Mouse (Mus musculus) liver, embryonic 13.5 days (tissue): ENCODE results near the gene Sdc4. TPM values are rescaled to one million over a fixed set of nuclear protein-coding genes. Genes with fewer than 3 reads are reported as not detected.

Experiments used
- ATAC-seq: fragments of 200-750 bp; cut with Nextera tagmentation; 2 replicates; pipeline ENCODE4 v1.8.0; 2017; ENCODE audit warnings: low read depth, mild to moderate bottlenecking, moderate number of reproducible peaks, moderate library complexity
- DNase-seq: peaks from one replicate; pipeline ENCODE4 v3.0.0; 2022
- H3K27ac ChIP-seq: fragments of 300-500 bp; sonication (generic); 2 replicates; pipeline ENCODE4 v1.5.1; 2015; ENCODE audit warnings: moderate library complexity, mild to moderate bottlenecking, inconsistent platforms
- H3K27me3 ChIP-seq: fragments of 300-500 bp; sonication (generic); 2 replicates; pipeline ENCODE4 v1.6.1; 2015; ENCODE audit warnings: mild to moderate bottlenecking, inconsistent platforms
- H3K36me3 ChIP-seq: fragments of 300-500 bp; sonication (generic); 2 replicates; pipeline ENCODE4 v1.6.1; 2015; ENCODE audit warnings: mild to moderate bottlenecking, inconsistent platforms
- H3K4me1 ChIP-seq: fragments of 300-500 bp; sonication (generic); replicated peaks from 2 replicates; pipeline ENCODE4 v1.6.1; 2015; ENCODE audit warnings: inconsistent platforms
- H3K4me2 ChIP-seq: fragments of 300-500 bp; sonication (generic); 2 replicates; pipeline ENCODE4 v1.6.1; 2015; ENCODE audit warnings: inconsistent platforms, mild to moderate bottlenecking, moderate library complexity
- H3K4me3 ChIP-seq: fragments of 300-500 bp; sonication (generic); replicated peaks from 2 replicates; pipeline ENCODE4 v1.5.1; 2015; ENCODE audit warnings: mild to moderate bottlenecking, inconsistent platforms
- H3K9ac ChIP-seq: fragments of 300-500 bp; sonication (generic); 2 replicates; pipeline ENCODE4 v1.6.1; 2015; ENCODE audit warnings: mild to moderate bottlenecking, inconsistent platforms
- H3K9me3 ChIP-seq: fragments of 300-500 bp; sonication (generic); replicated peaks from 2 replicates; pipeline ENCODE4 v1.6.1; 2016; ENCODE audit warnings: inconsistent platforms
- WGBS: fragments of 180-500 bp; shearing (Covaris S2); methylation state at CpG from one replicate; pipeline ENCODE4 v1.1.7; 2015; ENCODE audit not compliant: insufficient replicate concordance; 5-methylcytosine and 5-hydroxymethylcytosine counted together
- polyA plus RNA-seq: library from polyadenylated mRNA; unstranded; fragments of >200 nt; fragmentation: Nextera tagmentation; extraction: Ambion mirVana; gene quantifications from 2 replicates; pipeline ENCODE4 v1.2.1, GENCODE M21; 2015

The Sdc4 gene
- polyA plus RNA-seq, 1 experiment from 2014 or later, result 33.6 TPM

DNA sequence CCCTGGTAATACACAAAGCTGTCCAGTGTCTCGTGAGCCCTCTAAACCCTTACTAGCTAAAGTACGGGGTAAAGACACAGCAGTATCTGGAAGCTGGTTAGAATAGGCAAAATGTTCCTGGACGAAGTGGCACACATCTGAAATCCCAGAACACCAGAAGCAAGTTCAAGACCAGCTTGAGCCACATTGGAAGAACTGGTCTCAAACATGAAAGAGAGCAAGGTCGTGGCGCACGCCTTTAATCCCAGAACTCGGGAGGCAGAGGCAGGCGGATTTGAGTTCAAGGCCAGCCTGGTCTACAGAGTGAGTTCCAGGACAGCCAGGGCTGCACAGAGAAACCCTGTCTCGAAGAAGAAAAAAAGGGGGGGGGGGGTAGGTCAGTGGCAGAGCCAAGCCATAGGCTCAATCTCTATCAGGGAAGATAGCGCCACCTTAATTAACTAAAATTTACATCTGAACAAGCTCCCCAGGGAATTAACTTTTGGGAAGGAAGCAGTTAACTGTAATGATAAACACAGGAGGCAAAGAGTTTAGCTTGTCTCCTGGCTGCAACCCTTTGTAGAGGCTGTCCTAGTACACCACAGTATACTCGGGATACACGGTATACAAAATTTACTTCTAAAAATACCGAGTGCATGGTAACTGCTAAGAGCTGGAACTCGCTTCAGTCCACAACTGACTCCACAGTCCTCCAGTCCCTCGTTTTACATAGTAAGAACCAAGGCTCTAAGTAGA lies 13.6 kb downstream of the Sdc4 start:
- peaks cover 16% of the 10 kb centered on the region for H3K4me1 ChIP-seq
- H3K9ac ChIP-seq, result no peak overlapping the region
- 32% methylated on average over 15 of the region's 15 CpGs for WGBS
- no peak for DNase-seq
- no peak overlapping the region for H3K27ac ChIP-seq
- no peak overlapping the region for H3K4me3 ChIP-seq
- no peak for ATAC-seq
- no peaks in the 10 kb centered on the region for H3K9me3 ChIP-seq
- peaks cover 8% of the 10 kb centered on the region; the same call in 1 of the 2 replicates for H3K36me3 ChIP-seq
- peaks cover 43% of the 10 kb centered on the region for H3K27me3 ChIP-seq
- no peak overlapping the region for H3K4me2 ChIP-seq

DNA sequence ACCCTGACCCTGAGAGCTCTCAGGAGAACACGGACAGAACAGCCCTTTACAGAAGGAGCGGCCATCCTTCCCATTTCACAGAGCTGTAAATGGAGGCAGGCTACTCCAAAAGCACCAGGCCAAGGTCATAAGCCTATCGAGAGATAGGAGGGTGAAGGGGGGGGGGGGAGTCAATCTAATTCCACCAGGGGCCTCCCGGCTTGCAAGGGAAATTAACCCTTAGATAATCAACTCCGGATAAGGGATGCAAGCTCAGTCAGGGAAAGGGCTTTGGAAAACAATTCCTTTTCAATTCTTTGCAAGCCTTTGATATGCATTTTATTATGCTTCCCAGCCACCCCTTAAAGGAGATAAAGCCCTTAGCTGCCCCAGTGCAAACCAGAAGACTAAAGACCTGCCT lies 15.2 kb downstream of the Sdc4 start:
- Histone ChIP-seq H3K4me3 (no peak overlapping the region), H3K4me2 (no peak overlapping the region), H3K27me3 (peaks cover 38% of the 10 kb centered on the region), H3K4me1 (peaks cover 7% of the 10 kb centered on the region; the same call in 1 of the 2 replicates), H3K27ac (no peak overlapping the region), H3K9ac (no peak overlapping the region), H3K9me3 (no peaks in the 10 kb centered on the region), H3K36me3 (peaks cover 17% of the 10 kb centered on the region)
- ATAC-seq (no peak), DNase-seq (no peak)
- 34% methylated on average over 5 of the region's 5 CpGs for WGBS

DNA sequence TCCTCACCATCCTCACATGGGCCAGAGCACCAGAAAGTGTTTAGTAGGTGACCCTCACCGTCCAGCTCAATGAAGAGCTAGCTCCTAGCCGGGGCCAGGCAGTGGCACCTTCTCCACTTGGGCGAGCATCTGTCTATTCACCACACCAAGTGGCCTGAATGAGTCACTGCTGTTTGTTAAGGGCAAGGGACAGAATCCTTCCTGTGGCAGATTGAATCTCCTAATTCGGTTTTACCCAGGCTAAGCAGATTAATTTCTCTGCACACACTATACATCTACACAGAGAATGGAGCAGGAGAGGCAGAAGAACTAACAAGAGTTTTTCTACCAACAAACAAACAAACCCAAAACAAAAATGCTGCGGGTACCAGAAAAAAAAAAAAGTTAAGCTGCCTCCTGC lies 16.7 kb downstream of the Sdc4 start:
- H3K36me3 ChIP-seq, result peaks cover 17% of the 10 kb centered on the region
- H3K9me3 ChIP-seq, result no peaks in the 10 kb centered on the region
- peaks cover 38% of the 10 kb centered on the region for H3K27me3 ChIP-seq
- H3K4me2 ChIP-seq, result no peak overlapping the region
- no peak for ATAC-seq
- H3K9ac ChIP-seq, result no peak overlapping the region
- WGBS, result 48% methylated on average over 5 of the region's 5 CpGs
- H3K4me3 ChIP-seq, result no peak overlapping the region
- no peak for DNase-seq
- H3K4me1 ChIP-seq, result peaks cover 7% of the 10 kb centered on the region; the same call in 1 of the 2 replicates
- no peak overlapping the region for H3K27ac ChIP-seq

DNA sequence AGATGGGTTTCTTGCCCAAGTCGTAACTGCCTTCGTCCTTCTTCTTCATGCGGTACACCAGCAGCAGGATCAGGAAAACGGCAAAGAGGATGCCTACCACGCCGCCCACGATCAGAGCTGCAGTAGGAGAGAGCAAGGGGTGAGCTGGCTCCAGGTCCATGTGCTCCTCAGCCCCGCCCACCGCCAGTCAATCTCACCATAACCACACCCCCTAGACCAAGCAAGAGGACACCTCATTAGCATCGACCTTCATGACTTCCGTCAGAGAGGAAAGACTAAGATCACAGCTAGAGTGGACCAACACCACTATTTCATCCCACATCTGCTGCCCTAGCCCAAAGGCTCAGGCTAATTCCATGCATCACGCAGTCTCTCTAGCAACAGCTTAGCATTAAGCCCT lies 17.6 kb downstream of the Sdc4 start:
- peaks cover 3% of the 10 kb centered on the region; the same call in 1 of the 2 replicates for H3K4me1 ChIP-seq
- peaks cover 38% of the 10 kb centered on the region for H3K27me3 ChIP-seq
- H3K36me3 ChIP-seq, result peaks cover 17% of the 10 kb centered on the region
- no peak overlapping the region for H3K4me3 ChIP-seq
- H3K27ac ChIP-seq, result no peak overlapping the region
- H3K9me3 ChIP-seq, result no peaks in the 10 kb centered on the region
- no peak overlapping the region for H3K4me2 ChIP-seq
- 20% methylated on average over 12 of the region's 12 CpGs for WGBS
- H3K9ac ChIP-seq, result no peak overlapping the region
- DNase-seq (no peak), ATAC-seq (0 out of 2 replicates have a peak, but pooled peaks have one; percentile 52)

DNA sequence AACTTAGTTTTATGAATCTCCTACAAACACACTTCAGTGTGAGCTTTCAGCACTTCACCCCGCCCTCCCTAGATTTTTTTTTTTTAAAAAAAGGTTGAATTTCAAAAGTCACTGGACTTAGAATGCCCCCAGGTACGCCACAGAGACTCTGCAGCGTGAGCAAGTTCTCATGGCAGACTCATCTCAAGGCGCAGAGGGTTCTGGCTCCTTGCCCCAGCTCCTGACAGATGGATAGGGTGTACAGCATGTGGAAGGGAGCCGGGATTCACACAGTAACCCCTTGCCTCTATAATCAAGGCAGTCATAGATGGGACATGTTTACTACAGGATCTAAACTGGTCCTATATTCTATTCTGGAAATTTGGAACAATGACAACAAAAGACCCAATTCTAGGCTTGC lies 18.3 kb downstream of the Sdc4 start:
- no peaks in the 10 kb centered on the region for H3K4me1 ChIP-seq
- H3K4me2 ChIP-seq, result no peak overlapping the region
- ATAC-seq (no peak), DNase-seq (no peak)
- 56% methylated on average over 5 of the region's 5 CpGs for WGBS
- H3K27ac ChIP-seq, result no peak overlapping the region
- H3K9me3 ChIP-seq, result no peaks in the 10 kb centered on the region
- peaks cover 17% of the 10 kb centered on the region for H3K36me3 ChIP-seq
- H3K4me3 ChIP-seq, result no peak overlapping the region
- H3K9ac ChIP-seq, result no peak overlapping the region
- peaks cover 31% of the 10 kb centered on the region for H3K27me3 ChIP-seq

DNA sequence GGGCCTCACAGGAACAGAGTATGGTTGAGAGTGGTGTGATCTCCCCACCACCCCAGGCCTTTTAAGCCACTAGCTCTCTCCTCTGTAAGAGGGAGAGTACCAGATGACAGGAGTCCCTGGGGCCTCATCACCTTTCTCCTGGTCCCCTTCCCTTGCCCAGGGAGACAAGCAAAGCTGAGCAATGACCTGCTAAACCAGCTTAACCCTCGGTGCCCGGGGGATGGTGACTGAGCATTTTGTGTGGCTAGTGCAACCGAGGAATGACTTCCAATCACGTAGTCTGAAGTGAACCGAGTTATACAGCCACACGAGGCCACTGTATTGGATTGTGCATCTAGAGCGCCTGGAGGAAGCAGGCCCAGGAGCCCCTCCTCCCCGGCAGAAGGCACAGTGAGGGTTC lies 19.3 kb downstream of the Sdc4 start:
- DNase-seq (no peak), ATAC-seq (no peak)
- Histone ChIP-seq H3K4me2 (no peak overlapping the region), H3K36me3 (peaks cover 17% of the 10 kb centered on the region), H3K27me3 (peaks cover 22% of the 10 kb centered on the region), H3K4me1 (no peaks in the 10 kb centered on the region), H3K27ac (no peak overlapping the region), H3K9me3 (no peaks in the 10 kb centered on the region), H3K4me3 (no peak overlapping the region), H3K9ac (no peak overlapping the region)
- 73% methylated on average over 8 of the region's 8 CpGs for WGBS

DNA sequence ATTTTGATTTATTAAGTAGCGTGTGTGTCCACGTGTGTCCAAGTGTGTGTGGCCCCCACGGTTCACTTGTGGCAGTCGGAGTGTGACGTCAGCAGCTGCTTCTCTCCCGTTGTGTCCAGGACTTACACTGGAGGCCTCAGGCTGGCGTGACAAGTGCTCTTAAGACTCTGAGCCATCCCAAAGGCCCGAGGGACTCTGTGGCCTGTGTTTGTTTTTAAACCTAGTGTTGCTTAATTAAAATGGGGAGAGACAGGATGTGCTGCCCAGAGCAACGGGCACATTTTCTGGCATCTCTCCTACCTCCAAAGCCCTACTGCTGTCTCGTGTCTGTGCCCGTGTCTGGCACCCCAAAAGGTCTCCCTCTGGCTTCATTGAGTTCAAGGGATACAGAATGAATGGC lies 20.2 kb downstream of the Sdc4 start:
- ATAC-seq, result no peak
- 73% methylated on average over 11 of the region's 11 CpGs for WGBS

DNA sequence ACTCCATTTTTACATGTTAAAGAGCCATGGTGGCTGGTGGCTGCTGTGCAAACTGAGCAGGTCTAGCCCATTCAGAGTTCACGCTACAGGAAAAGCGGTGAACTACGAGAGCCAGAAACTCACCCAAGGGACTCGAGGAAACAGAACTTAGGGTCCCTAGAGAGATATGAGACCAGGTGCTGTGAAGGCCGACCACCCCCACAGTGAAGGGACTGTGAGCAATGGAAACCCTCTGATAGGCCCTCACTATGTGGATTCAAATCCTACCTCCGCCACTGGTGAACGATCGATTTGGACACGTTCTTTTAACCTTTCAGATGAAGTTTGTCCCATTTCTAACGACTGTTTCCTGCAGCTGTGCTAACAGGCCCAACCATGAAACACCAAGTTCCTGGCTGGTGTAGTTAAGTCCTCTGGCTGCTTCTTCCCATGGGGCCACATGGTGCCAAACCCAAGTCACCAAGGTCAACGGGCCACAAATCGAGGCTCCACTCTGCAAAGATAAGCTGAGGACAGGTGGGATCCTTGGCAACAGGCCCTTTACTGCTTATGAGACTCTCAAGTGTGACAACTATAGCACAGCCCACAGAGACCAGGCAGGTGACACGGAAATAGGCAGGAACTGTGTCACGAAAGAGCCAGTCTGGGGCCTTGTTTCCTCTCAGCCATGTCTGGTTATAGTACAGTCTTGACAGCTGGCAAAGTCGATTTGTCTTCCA lies 20.9 kb downstream of the Sdc4 start:
- H3K36me3 ChIP-seq, result peaks cover 14% of the 10 kb centered on the region
- no peak overlapping the region for H3K4me2 ChIP-seq
- H3K4me1 ChIP-seq, result no peaks in the 10 kb centered on the region
- no peak overlapping the region for H3K27ac ChIP-seq
- 71% methylated on average over 15 of the region's 15 CpGs for WGBS
- DNase-seq, result no peak
- peaks cover 11% of the 10 kb centered on the region for H3K27me3 ChIP-seq
- ATAC-seq, result no peak
- no peak overlapping the region for H3K9ac ChIP-seq
- no peak overlapping the region for H3K4me3 ChIP-seq
- H3K9me3 ChIP-seq, result no peaks in the 10 kb centered on the region

More for the DNA sequence above, 20.2 kb downstream of the Sdc4 start:
- no peak for DNase-seq
- Histone ChIP-seq H3K4me1 (no peaks in the 10 kb centered on the region), H3K4me3 (no peak overlapping the region), H3K4me2 (no peak overlapping the region), H3K9me3 (no peaks in the 10 kb centered on the region), H3K9ac (no peak overlapping the region), H3K27me3 (peaks cover 14% of the 10 kb centered on the region), H3K27ac (no peak overlapping the region), H3K36me3 (peaks cover 17% of the 10 kb centered on the region)

DNA sequence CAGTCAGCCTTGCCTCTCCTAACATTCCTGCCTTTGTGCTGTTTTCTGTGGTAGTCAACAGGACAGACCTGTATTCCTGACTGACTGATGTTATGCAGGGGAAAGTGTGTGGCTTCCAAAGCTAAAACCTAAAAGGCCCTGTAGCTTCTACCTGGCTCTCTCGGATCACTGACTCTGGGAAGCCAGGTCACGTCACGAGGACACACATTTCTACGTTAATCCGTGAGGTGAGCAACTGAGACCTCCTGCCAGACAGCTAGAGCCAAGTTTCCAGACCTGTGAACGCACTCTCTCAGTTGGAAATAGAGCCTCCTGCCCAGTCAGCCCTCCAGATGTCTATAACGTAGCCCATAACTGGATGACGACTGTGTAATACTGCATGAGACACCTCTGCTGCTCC lies 21.7 kb downstream of the Sdc4 start:
- Histone ChIP-seq H3K9me3 (no peaks in the 10 kb centered on the region), H3K36me3 (peaks cover 14% of the 10 kb centered on the region), H3K4me2 (no peak overlapping the region), H3K4me1 (no peaks in the 10 kb centered on the region), H3K9ac (no peak overlapping the region), H3K27me3 (peaks cover 11% of the 10 kb centered on the region), H3K27ac (no peak overlapping the region), H3K4me3 (no peak overlapping the region)
- DNase-seq (no peak), ATAC-seq (no peak)
- WGBS, result 77% methylated on average over 8 of the region's 8 CpGs

DNA sequence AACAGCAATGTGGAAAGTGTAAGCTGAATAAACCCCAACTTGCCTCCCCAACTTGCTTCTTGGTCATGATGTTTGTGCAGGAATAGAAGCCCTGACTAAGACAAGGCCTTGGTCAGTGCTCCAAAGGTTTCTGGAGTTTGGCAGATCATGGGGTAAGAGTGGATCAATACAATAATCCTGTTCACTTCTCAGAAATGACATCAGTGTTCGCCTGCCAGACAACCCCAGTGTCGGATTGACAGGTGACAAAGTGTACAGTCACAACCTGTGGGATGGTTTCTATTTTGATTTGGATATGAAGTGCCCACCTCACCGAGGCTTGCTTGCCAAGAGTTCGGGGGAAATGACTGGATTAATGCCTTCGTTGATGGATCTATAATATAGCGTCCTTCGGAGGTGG lies 22.4 kb downstream of the Sdc4 start:
- no peak overlapping the region for H3K4me3 ChIP-seq
- no peak overlapping the region for H3K4me2 ChIP-seq
- 71% methylated on average over 7 of the region's 7 CpGs for WGBS
- H3K4me1 ChIP-seq, result no peaks in the 10 kb centered on the region
- no peak for ATAC-seq
- peaks cover 6% of the 10 kb centered on the region for H3K27me3 ChIP-seq
- no peak overlapping the region for H3K27ac ChIP-seq
- H3K9ac ChIP-seq, result no peak overlapping the region
- H3K9me3 ChIP-seq, result no peaks in the 10 kb centered on the region
- peaks cover 9% of the 10 kb centered on the region for H3K36me3 ChIP-seq
- no peak for DNase-seq

DNA sequence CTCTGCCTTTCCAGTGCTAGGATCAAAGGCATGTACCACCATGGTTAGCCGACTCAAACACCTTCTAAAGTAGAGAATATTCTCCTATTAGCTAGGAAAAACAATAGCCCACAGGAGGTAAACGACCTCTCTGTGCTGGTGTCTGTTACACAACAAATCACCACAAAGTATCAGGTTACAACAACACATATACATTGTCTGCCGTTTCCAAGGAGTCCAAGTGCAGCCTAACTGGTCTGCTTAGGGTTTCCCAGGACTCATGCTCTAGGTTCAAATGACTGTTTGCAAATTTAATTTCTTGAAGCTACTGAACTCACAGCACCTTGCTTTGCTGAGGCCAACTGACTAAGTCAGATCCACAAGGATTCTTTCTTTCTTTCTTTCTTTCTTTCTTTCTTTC lies 24.2 kb downstream of the Sdc4 start:
- 15% methylated on average over 3 of the region's 3 CpGs for WGBS
- ATAC-seq (no peak), DNase-seq (no peak)

More for the DNA sequence above, 24.2 kb downstream of the Sdc4 start:
- H3K4me1 ChIP-seq, result no peaks in the 10 kb centered on the region
- no peak overlapping the region for H3K4me2 ChIP-seq
- no peak overlapping the region for H3K27ac ChIP-seq
- H3K9ac ChIP-seq, result no peak overlapping the region
- H3K4me3 ChIP-seq, result no peak overlapping the region
- H3K27me3 ChIP-seq, result peaks cover 3% of the 10 kb centered on the region
- no peaks in the 10 kb centered on the region for H3K9me3 ChIP-seq
- peaks cover 7% of the 10 kb centered on the region for H3K36me3 ChIP-seq
